Mouse (Mus musculus): ENCODE data around the gene Scn5a.

DNA sequence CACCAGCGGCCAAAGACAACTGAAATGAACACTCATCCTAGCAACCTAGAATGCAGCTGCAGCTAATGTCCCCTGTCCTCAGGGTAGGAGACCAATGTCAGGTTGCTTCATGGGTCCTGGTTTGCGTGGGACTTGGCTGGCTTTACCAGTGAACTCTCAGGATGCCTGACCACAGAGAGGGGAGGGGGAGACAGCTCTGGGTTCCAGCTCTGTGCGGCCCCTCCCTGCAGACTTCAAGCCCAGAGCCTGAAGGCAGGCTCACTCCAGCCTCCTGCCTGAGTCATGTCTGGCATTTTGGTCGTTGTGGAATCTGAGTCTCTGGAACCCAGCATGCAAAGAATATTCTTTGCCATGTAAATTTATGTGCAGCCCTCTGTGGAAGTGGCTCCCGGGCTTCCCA is 11.0 kb downstream of the Scn5a start:
- no peak for TF ChIP-seq CTCF (IDR thresholded peaks at IDR 0.05; ENCODE audit: borderline replicate concordance, control insufficient read depth, extremely low read depth, insufficient read depth, low read length, poor library complexity)
- TF ChIP-seq POLR2A (IDR thresholded peaks at IDR 0.05; ENCODE audit: control insufficient read depth, extremely low read depth, insufficient read depth, low read length, poor library complexity): no peak
